Mouse (Mus musculus) neural tube, embryonic 13.5 days (tissue): ENCODE data around the gene Tbxas1. TPM values are rescaled to one million over a fixed set of nuclear protein-coding genes. Genes with fewer than 3 reads are reported as not detected.

Experiments used
- ATAC-seq: fragments of 200-750 bp; cut with Nextera tagmentation; 2 replicates; pipeline ENCODE4 v1.8.0; 2017; ENCODE audit warnings: low read depth, mild to moderate bottlenecking, moderate TSS enrichment, moderate library complexity
- H3K27ac ChIP-seq: fragments of 300-500 bp; sonication (generic); replicated peaks from 2 replicates; pipeline ENCODE4 v1.5.1; 2015; ENCODE audit warnings: moderate library complexity, mild to moderate bottlenecking, inconsistent platforms
- H3K27me3 ChIP-seq: fragments of 300-500 bp; sonication (generic); 2 replicates; pipeline ENCODE4 v1.6.1; 2015; ENCODE audit warnings: mild to moderate bottlenecking, inconsistent platforms
- H3K36me3 ChIP-seq: fragments of 300-500 bp; sonication (generic); 2 replicates; pipeline ENCODE4 v1.6.1; 2015; ENCODE audit warnings: mild to moderate bottlenecking, inconsistent platforms
- H3K4me1 ChIP-seq: fragments of 300-500 bp; sonication (generic); replicated peaks from 2 replicates; pipeline ENCODE4 v1.6.1; 2015; ENCODE audit warnings: inconsistent platforms
- H3K4me2 ChIP-seq: fragments of 300-500 bp; sonication (generic); 2 replicates; pipeline ENCODE4 v1.6.1; 2015; ENCODE audit warnings: inconsistent platforms, mild to moderate bottlenecking, moderate library complexity
- H3K4me3 ChIP-seq: fragments of 300-500 bp; sonication (generic); 2 replicates; pipeline ENCODE4 v1.5.1; 2015; ENCODE audit warnings: mild to moderate bottlenecking, inconsistent platforms
- H3K9ac ChIP-seq: fragments of 300-500 bp; sonication (generic); 2 replicates; pipeline ENCODE4 v1.6.1; 2015; ENCODE audit warnings: moderate library complexity, mild to moderate bottlenecking, inconsistent platforms
- H3K9me3 ChIP-seq: fragments of 300-500 bp; sonication (generic); 2 replicates; pipeline ENCODE4 v1.6.1; 2016; ENCODE audit warnings: inconsistent platforms
- WGBS: fragments of 180-500 bp; shearing (Covaris S2); methylation state at CpG from one replicate; pipeline ENCODE4 v1.1.7; 2015; 5-methylcytosine and 5-hydroxymethylcytosine counted together
- polyA plus RNA-seq: library from polyadenylated mRNA; unstranded; fragments of >200 nt; fragmentation: Nextera tagmentation; extraction: Ambion mirVana; gene quantifications from 2 replicates; pipeline ENCODE4 v1.2.1, GENCODE M21; 2015

The Tbxas1 gene
- polyA plus RNA-seq, 1 experiment from 2014 or later = 2.5 TPM

DNA sequence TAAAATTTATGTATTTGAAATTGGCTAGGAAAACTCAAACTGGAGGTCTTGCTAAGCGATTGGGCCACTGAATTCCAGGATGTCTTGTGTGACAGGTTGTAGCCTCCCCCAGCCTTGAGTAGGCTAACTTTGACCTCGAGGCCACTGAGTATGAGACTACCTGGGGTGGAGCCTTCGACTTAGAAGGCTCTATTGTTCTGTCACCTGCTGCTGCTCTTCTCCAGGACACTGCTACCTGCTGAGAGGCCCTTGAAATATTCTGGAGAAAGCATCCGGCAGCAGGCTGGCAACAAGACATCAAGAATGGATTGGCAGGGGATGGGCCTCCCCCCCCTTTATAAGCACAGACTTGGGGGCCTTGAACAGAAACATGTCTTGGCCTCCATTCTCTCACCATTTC, 256.3 kb downstream of the Tbxas1 start:
- no peak for ATAC-seq
- Histone ChIP-seq H3K4me2 (no peak overlapping the region), H3K27me3 (no peaks in the 10 kb centered on the region), H3K9me3 (peaks cover 13% of the 10 kb centered on the region; the same call in 1 of the 2 replicates), H3K9ac (no peak overlapping the region), H3K27ac (no peak overlapping the region), H3K4me1 (no peaks in the 10 kb centered on the region), H3K4me3 (no peak overlapping the region), H3K36me3 (peaks cover 32% of the 10 kb centered on the region)
- 36% methylated on average over 4 of the region's 4 CpGs for WGBS

DNA sequence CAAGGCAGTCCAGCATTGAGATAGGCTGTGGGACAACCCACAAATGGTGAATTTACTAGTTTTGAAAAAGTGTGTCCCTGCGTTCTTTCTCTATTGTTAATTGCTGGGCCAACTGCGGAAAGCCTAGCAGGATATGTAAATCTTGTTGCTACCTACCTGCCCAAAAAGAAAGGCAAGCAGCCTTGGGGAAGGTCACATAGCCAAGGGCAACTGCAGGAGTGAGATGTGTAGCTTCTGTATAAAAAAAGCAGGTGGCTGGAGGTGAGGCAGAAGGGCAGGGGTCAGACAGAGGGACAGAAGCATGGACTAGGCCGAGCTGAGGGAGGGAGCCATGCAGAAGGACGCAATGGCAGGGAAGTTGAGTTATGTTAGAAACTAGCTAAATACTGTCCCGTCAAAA, 257.4 kb downstream of the Tbxas1 start:
- H3K4me2 ChIP-seq = no peak overlapping the region
- peaks cover 32% of the 10 kb centered on the region for H3K36me3 ChIP-seq
- 71% methylated on average over 5 of the region's 5 CpGs for WGBS
- peaks cover 7% of the 10 kb centered on the region; the same call in 1 of the 2 replicates for H3K9me3 ChIP-seq
- H3K4me1 ChIP-seq = no peaks in the 10 kb centered on the region
- no peak overlapping the region for H3K27ac ChIP-seq
- no peak overlapping the region for H3K4me3 ChIP-seq
- no peak for ATAC-seq
- no peaks in the 10 kb centered on the region for H3K27me3 ChIP-seq
- H3K9ac ChIP-seq = no peak overlapping the region

Other genes starting within 250 kb of the Tbxas1 start
- gene Klrg2, start 238.2 kb upstream of the Tbxas1 start, polyA plus RNA-seq = 0.08 and 0.24 TPM in 2 replicates
- 9.0 and 12.7 TPM in 2 replicates for gene Clec2l, start 212.3 kb upstream of the Tbxas1 start, polyA plus RNA-seq
- gene Hipk2, start 761 bp downstream of the Tbxas1 start, polyA plus RNA-seq = 32.8 and 37.9 TPM in 2 replicates
- 2.6 and 3.5 TPM in 2 replicates for gene Parp12, start 242.9 kb downstream of the Tbxas1 start, polyA plus RNA-seq